Mouse (Mus musculus) liver, embryonic 14.5 days (tissue): ENCODE measurements around the gene Zfp61. TPM values are rescaled to one million over a fixed set of nuclear protein-coding genes. Genes with fewer than 3 reads are reported as not detected.
"Not testable (repeated sequence)": the region's sequence is repeated elsewhere in the genome, so short reads cannot be mapped to it uniquely, and the experiment has no call there.

Source experiments
- ATAC-seq: fragments of 200-750 bp; cut with Nextera tagmentation; 2 replicates; pipeline ENCODE4 v1.8.0; 2017; ENCODE audit warnings: moderate number of reproducible peaks, mild to moderate bottlenecking, moderate library complexity; ENCODE audit not compliant: insufficient read depth
- DNase-seq, 3 experiments: peaks; one replicate each; pipeline ENCODE4 v3.0.0-alpha.2; 2012 to 2013; ENCODE audit warnings: low read depth in 3 of 3, low spot score in 3 of 3
- H3K27ac ChIP-seq: fragments of 300-500 bp; sonication (generic); 2 replicates; pipeline ENCODE4 v1.5.1; 2014; ENCODE audit warnings: moderate library complexity, mild to moderate bottlenecking, control low read depth, inconsistent platforms
- H3K27me3 ChIP-seq: fragments of 300-500 bp; sonication (generic); 2 replicates; pipeline ENCODE4 v1.6.1; 2014; ENCODE audit warnings: mild to moderate bottlenecking, low read length, moderate library complexity; ENCODE audit not compliant: control insufficient read depth, insufficient read depth
- H3K36me3 ChIP-seq: fragments of 300-500 bp; sonication (generic); replicated peaks from 2 replicates; pipeline ENCODE4 v1.6.1; 2014; ENCODE audit warnings: low read depth; ENCODE audit not compliant: control insufficient read depth, insufficient read depth
- H3K4me1 ChIP-seq, 2 experiments: fragments of 200-500 bp in 1 of 2; fragments of 300-500 bp in 1 of 2; sonication (generic) in 1 of 2; replicated peaks; 2 replicates each; pipeline ENCODE4 v1.6.1; 2012 to 2014; ENCODE audit warnings: antibody characterized with exemption in 1 of 2, inconsistent platforms in 1 of 2, low read length in 1 of 2; ENCODE audit not compliant: control insufficient read depth in 2 of 2, insufficient read depth in 2 of 2
- H3K4me2 ChIP-seq: fragments of 300-500 bp; sonication (generic); 2 replicates; pipeline ENCODE4 v1.6.1; 2014; ENCODE audit warnings: low read depth, mild to moderate bottlenecking, control low read depth, moderate library complexity
- H3K4me3 ChIP-seq, 2 experiments: fragments of 200-500 bp in 1 of 2; fragments of 300-500 bp in 1 of 2; sonication (generic) in 1 of 2; 2 replicates each; pipeline ENCODE4 v1.5.1; 2012 to 2014; ENCODE audit warnings: low read depth in 2 of 2, low read length in 2 of 2, mild to moderate bottlenecking in 2 of 2, control low read depth in 1 of 2, inconsistent platforms in 1 of 2, moderate library complexity in 1 of 2; ENCODE audit not compliant: insufficient read depth in 1 of 2
- H3K9ac ChIP-seq: fragments of 300-500 bp; sonication (generic); replicated peaks from 2 replicates; pipeline ENCODE4 v1.6.1; 2014; ENCODE audit warnings: mild to moderate bottlenecking, control low read depth, moderate library complexity
- H3K9me3 ChIP-seq: fragments of 300-500 bp; sonication (generic); 2 replicates; pipeline ENCODE4 v1.6.1; 2016; ENCODE audit warnings: low read length, mixed read lengths; ENCODE audit not compliant: control insufficient read depth
- CTCF ChIP-seq: IDR thresholded peaks from 2 replicates; pipeline ENCODE4 v1.5.1; 2016; ENCODE audit warnings: antibody characterized with exemption, low read depth, control low read depth
- EP300 ChIP-seq: IDR thresholded peaks from 2 replicates; pipeline ENCODE4 v1.6.1; 2016; ENCODE audit warnings: antibody characterized with exemption, low read depth
- WGBS: fragments of 180-500 bp; shearing (Covaris S2); extraction: QIAGEN DNeasy Blood & Tissue Kit; methylation state at CpG from one replicate; pipeline ENCODE4 v1.1.7; 2014; ENCODE audit not compliant: insufficient replicate concordance; 5-methylcytosine and 5-hydroxymethylcytosine counted together
- polyA plus RNA-seq, 2 experiments: library from polyadenylated mRNA; depleted of rRNA in 1 of 2; stranded (reverse) in 1 of 2; unstranded in 1 of 2; fragments of >200 nt; fragmentation: Nextera tagmentation in 1 of 2; extraction: Ambion mirVana in 1 of 2; gene quantifications; 2 replicates each; pipeline versions ENCODE4 v1.2.1 to v1.2.3; 2012 to 2014

The Zfp61 gene
- polyA plus RNA-seq, 2 experiments: 1.6 to 2.6 TPM

GRCm38 (mm10) chr7:24286090-24286489 is 14.9 kb downstream of the Zfp61 start:
- DNase-seq (no peak), ATAC-seq (no peak)
- no peaks in the 10 kb centered on the region for H3K9me3 ChIP-seq
- no peaks in the 10 kb centered on the region for H3K4me1 ChIP-seq
- H3K27me3 ChIP-seq: no peaks in the 10 kb centered on the region
- H3K27ac ChIP-seq: no peak overlapping the region
- no peak for TF ChIP-seq EP300
- TF ChIP-seq CTCF: peak; percentile 55
- H3K36me3 ChIP-seq: no peaks in the 10 kb centered on the region
- H3K4me3 ChIP-seq: no peak overlapping the region
- 30% methylated on average over 4 of the region's 4 CpGs for WGBS
- no peak overlapping the region for H3K9ac ChIP-seq
- H3K4me2 ChIP-seq: no peak overlapping the region

DNA sequence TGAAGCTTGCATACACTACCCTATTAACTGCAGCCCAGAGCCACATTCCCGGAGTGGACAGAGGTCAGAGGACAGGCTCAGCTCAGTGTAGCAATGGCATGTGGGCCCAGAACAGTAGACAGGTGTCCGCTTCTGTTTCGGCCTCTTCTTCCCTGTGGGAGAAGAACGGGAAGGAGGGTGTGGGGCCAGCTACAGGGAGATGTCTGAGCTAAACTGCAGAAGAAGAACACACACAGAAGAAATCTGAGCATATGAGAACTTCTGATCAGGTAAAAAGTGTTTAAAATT is 20.2 kb downstream of the Zfp61 start:
- Histone ChIP-seq H3K4me3 (no peak overlapping the region), H3K27me3 (no peaks in the 10 kb centered on the region), H3K27ac (no peak overlapping the region), H3K36me3 (no peaks in the 10 kb centered on the region), H3K9me3 (no peaks in the 10 kb centered on the region), H3K9ac (no peak overlapping the region), H3K4me1 (no peaks in the 10 kb centered on the region), H3K4me2 (no peak overlapping the region)
- TF ChIP-seq EP300 (no peak), CTCF (no peak)
- DNase-seq: no peak
- ATAC-seq: no peak
- WGBS: 55% methylated on average over 4 of the region's 4 CpGs

GRCm38 (mm10) chr7:24280031-24280857 is 20.8 kb downstream of the Zfp61 start:
- no peak for ATAC-seq
- H3K9ac ChIP-seq: no peak overlapping the region

GRCm38 (mm10) chr7:24278771-24279170 is 22.3 kb downstream of the Zfp61 start:
- H3K36me3 ChIP-seq, H3K9me3 ChIP-seq, H3K27ac ChIP-seq, ATAC-seq, H3K4me2 ChIP-seq, DNase-seq, H3K9ac ChIP-seq, H3K4me1 ChIP-seq, H3K27me3 ChIP-seq, H3K4me3 ChIP-seq: not testable (repeated sequence)
- WGBS: 61% methylated on average over 3 of the region's 3 CpGs

More at GRCm38 (mm10) chr7:24280031-24280857, 20.8 kb downstream of the Zfp61 start:
- DNase-seq: no peak
- H3K36me3 ChIP-seq: no peaks in the 10 kb centered on the region
- WGBS: 55% methylated on average over 10 of the region's 10 CpGs
- TF ChIP-seq EP300 (no peak), CTCF (no peak)
- H3K4me3 ChIP-seq: no peak overlapping the region
- H3K4me2 ChIP-seq: no peak overlapping the region
- H3K4me1 ChIP-seq: no peaks in the 10 kb centered on the region
- no peak overlapping the region for H3K27ac ChIP-seq
- no peaks in the 10 kb centered on the region for H3K9me3 ChIP-seq
- H3K27me3 ChIP-seq: no peaks in the 10 kb centered on the region

DNA sequence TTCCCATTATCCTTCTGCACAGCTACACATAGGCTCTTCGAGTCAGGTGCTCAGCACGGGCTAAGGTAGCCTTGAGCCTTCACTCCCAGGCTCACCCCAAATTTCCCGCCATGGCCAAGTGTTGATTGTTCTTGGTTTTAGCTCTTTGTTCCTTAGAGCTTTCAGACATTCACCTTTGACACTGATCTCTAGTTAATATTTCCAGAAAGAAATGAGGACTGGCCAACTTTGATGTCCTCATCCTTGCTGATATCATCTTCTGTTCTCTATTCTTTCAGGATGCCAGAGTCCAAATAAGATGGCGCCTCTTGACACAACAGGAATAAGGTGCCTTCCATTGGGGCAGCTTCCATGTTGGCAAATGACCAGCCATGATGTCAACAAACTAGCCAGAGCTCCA is 26.6 kb downstream of the Zfp61 start:
- no peaks in the 10 kb centered on the region for H3K27me3 ChIP-seq
- H3K4me1 ChIP-seq: no peaks in the 10 kb centered on the region; a peak in 1 of 4 replicates
- H3K4me3 ChIP-seq: no peak overlapping the region
- H3K9ac ChIP-seq: no peak overlapping the region
- no peaks in the 10 kb centered on the region for H3K36me3 ChIP-seq
- no peak for TF ChIP-seq EP300
- no peak for TF ChIP-seq CTCF
- H3K4me2 ChIP-seq: no peak overlapping the region
- H3K27ac ChIP-seq: no peak overlapping the region
- no peak for DNase-seq
- 55% methylated on average over 4 of the region's 4 CpGs for WGBS
- no peaks in the 10 kb centered on the region for H3K9me3 ChIP-seq
- no peak for ATAC-seq
